Mouse (Mus musculus): ENCODE data around the gene Cenpe.

DNA sequence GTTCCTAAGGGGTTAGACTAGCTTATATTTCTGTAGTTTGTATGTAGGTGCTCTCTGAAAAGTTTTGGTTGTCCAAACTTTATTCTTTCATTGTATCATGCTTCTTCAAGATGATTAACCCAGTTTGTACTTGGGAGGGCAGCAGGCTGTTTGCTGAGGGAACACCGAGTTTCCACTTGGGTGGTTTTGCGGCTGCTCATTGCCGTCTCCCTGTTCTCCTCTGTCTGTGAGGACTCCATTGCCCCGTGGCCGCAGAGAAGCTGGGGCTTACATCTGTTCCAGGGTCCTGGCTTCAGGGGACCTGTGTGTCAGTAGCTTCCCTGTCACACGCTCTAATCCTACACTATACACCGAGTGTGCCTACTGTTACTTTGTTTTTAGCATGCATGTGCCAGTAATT lies 47.9 kb downstream of the Cenpe start:
- no peak for TF ChIP-seq CTCF (IDR thresholded peaks at IDR 0.05; ENCODE audit: borderline replicate concordance, extremely low read depth, insufficient read depth, insufficient read length)
- TF ChIP-seq POLR2A (IDR thresholded peaks at IDR 0.05; ENCODE audit: borderline replicate concordance, extremely low read depth, insufficient read depth, insufficient read length, poor library complexity, severe bottlenecking), result no peak

All from brain, embryonic 14.5 days (tissue).